Mouse (Mus musculus): ENCODE results near the gene Med12. TPM values are rescaled to one million over a fixed set of nuclear protein-coding genes. Genes with fewer than 3 reads are reported as not detected.

Med12 gene
- polyA plus RNA-seq, 1 experiment = 47.1 TPM

DNA sequence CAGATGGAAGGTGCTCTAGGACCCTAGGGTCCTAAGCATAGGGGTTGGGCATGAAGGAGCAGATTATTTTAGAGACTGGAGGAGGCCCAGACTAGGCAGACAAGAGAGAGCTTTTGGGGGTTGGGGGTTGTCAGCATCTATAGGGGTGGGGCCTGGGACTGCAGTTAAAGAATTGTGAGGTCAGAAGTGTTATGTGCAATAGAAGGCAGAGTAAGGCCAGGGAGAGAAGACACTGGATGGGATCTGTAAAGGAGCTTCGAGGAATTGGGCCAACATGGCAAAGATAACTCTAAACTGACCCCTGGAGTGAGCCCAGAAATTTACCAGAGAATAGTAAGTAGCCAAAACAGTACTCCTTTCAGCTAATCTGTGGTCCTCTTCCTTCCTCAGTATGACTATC is 9.9 kb upstream of the Med12 start, which contains the start of gene Gm614:
Gene Gm614, minus strand, starts transcription at position 101 of the 400 bp plus-strand sequence.
- Histone ChIP-seq H3K4me1 (ENCODE audit: control insufficient read depth, insufficient read depth, low read length) (no peaks in the 10 kb centered on the region), H3K27ac (ENCODE audit: control insufficient read depth, insufficient read depth, low read depth, low read length) (peak within 1 kb of the TSS; percentile 74), H3K27me3 (ENCODE audit: control insufficient read depth, insufficient read depth, low read length) (no peaks in the 10 kb centered on the region), H3K4me3 (ENCODE audit: control insufficient read depth, low read depth, low read length) (peak within 1 kb of the TSS; percentile 73), H3K36me3 (ENCODE audit: control insufficient read depth, insufficient read depth, low read length) (no peaks in the 10 kb centered on the region)
- TF ChIP-seq CTCF (IDR thresholded peaks at IDR 0.05; ENCODE audit: control insufficient read depth, insufficient read depth, insufficient replicate concordance, low read depth, low read length) (no peak), POLR2A (IDR thresholded peaks at IDR 0.05; ENCODE audit: control insufficient read depth, low read depth, low read length) (no peak)

DNA sequence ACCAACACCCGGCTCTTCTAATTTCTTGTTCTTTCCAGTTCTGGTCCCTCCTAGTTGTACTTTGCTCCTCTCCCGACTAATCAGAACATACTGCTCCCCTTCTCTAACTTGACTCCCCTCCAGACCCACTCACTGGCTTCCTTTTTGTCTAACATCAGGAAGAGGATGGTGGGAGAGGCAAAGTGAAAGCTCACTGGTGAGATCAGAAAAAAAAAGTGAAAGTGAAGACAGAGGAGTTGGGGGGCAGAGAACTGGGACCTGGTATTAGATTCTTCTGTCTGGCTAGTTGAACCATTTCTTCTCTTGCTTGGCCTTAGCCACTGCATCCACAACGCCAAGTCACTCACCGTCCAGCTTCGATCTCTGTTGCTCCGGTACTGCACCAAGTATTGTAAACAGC is 7.2 kb upstream of the Med12 start:
- no peaks in the 10 kb centered on the region for H3K36me3 ChIP-seq (ENCODE audit: control insufficient read depth, insufficient read depth, low read length)
- TF ChIP-seq POLR2A (IDR thresholded peaks at IDR 0.05; ENCODE audit: control insufficient read depth, low read depth, low read length) (no peak), CTCF (IDR thresholded peaks at IDR 0.05; ENCODE audit: control insufficient read depth, insufficient read depth, insufficient replicate concordance, low read depth, low read length) (no peak)
- no peaks in the 10 kb centered on the region for H3K27me3 ChIP-seq (ENCODE audit: control insufficient read depth, insufficient read depth, low read length)
- H3K27ac ChIP-seq (ENCODE audit: control insufficient read depth, insufficient read depth, low read depth, low read length) = no peak overlapping the region
- H3K4me1 ChIP-seq (ENCODE audit: control insufficient read depth, insufficient read depth, low read length) = no peaks in the 10 kb centered on the region
- H3K4me3 ChIP-seq (ENCODE audit: control insufficient read depth, low read depth, low read length) = no peak overlapping the region

GRCm38 (mm10) chrX:101268025-101268754 is 5.6 kb upstream of the Med12 start, which contains the start of gene Il2rg:
Il2rg (minus strand) TSS chrX:101268255.
- Histone ChIP-seq H3K4me1 (ENCODE audit: control insufficient read depth, insufficient read depth, low read length) (no peaks in the 10 kb centered on the region), H3K4me3 (ENCODE audit: control insufficient read depth, low read depth, low read length) (no peak within 1 kb of the TSS), H3K27me3 (ENCODE audit: control insufficient read depth, insufficient read depth, low read length) (no peaks in the 10 kb centered on the region), H3K36me3 (ENCODE audit: control insufficient read depth, insufficient read depth, low read length) (no peaks in the 10 kb centered on the region), H3K27ac (ENCODE audit: control insufficient read depth, insufficient read depth, low read depth, low read length) (no peak within 1 kb of the TSS)
- no peak for TF ChIP-seq POLR2A (IDR thresholded peaks at IDR 0.05; ENCODE audit: control insufficient read depth, low read depth, low read length)
- TF ChIP-seq CTCF (IDR thresholded peaks at IDR 0.05; ENCODE audit: control insufficient read depth, insufficient read depth, insufficient replicate concordance, low read depth, low read length) = no peak

GRCm38 (mm10) chrX:101268755-101269124 is 5.1 kb upstream of the Med12 start, which contains the start of gene Gm20489:
Gm20489 (minus strand) TSS chrX:101269023.
- no peaks in the 10 kb centered on the region for H3K27me3 ChIP-seq (ENCODE audit: control insufficient read depth, insufficient read depth, low read length)
- TF ChIP-seq POLR2A (IDR thresholded peaks at IDR 0.05; ENCODE audit: control insufficient read depth, low read depth, low read length) = no peak
- TF ChIP-seq CTCF (IDR thresholded peaks at IDR 0.05; ENCODE audit: control insufficient read depth, insufficient read depth, insufficient replicate concordance, low read depth, low read length) = no peak
- no peak within 1 kb of the TSS for H3K4me3 ChIP-seq (ENCODE audit: control insufficient read depth, low read depth, low read length)
- H3K4me1 ChIP-seq (ENCODE audit: control insufficient read depth, insufficient read depth, low read length) = no peaks in the 10 kb centered on the region
- H3K36me3 ChIP-seq (ENCODE audit: control insufficient read depth, insufficient read depth, low read length) = no peaks in the 10 kb centered on the region
- no peak within 1 kb of the TSS for H3K27ac ChIP-seq (ENCODE audit: control insufficient read depth, insufficient read depth, low read depth, low read length)

GRCm38 (mm10) chrX:101273410-101273809 is 420 bp upstream of the Med12 start:
- H3K27ac ChIP-seq (ENCODE audit: control insufficient read depth, insufficient read depth, low read depth, low read length) = peak overlapping the region; percentile 33; the same call in 1 of the 2 replicates
- peak overlapping the region; percentile 86 for H3K4me3 ChIP-seq (ENCODE audit: control insufficient read depth, low read depth, low read length)
- H3K4me1 ChIP-seq (ENCODE audit: control insufficient read depth, insufficient read depth, low read length) = peaks cover 2% of the 10 kb centered on the region
- no peaks in the 10 kb centered on the region for H3K36me3 ChIP-seq (ENCODE audit: control insufficient read depth, insufficient read depth, low read length)
- TF ChIP-seq CTCF (IDR thresholded peaks at IDR 0.05; ENCODE audit: control insufficient read depth, insufficient read depth, insufficient replicate concordance, low read depth, low read length) (no peak), POLR2A (IDR thresholded peaks at IDR 0.05; ENCODE audit: control insufficient read depth, low read depth, low read length) (no peak)
- no peaks in the 10 kb centered on the region for H3K27me3 ChIP-seq (ENCODE audit: control insufficient read depth, insufficient read depth, low read length)

GRCm38 (mm10) chrX:101282813-101283212 is 9.0 kb downstream of the Med12 start:
- H3K27ac ChIP-seq (ENCODE audit: control insufficient read depth, insufficient read depth, low read depth, low read length) = no peak overlapping the region
- H3K4me3 ChIP-seq (ENCODE audit: control insufficient read depth, low read depth, low read length) = no peak overlapping the region
- TF ChIP-seq POLR2A (IDR thresholded peaks at IDR 0.05; ENCODE audit: control insufficient read depth, low read depth, low read length) = no peak
- no peaks in the 10 kb centered on the region for H3K36me3 ChIP-seq (ENCODE audit: control insufficient read depth, insufficient read depth, low read length)
- H3K4me1 ChIP-seq (ENCODE audit: control insufficient read depth, insufficient read depth, low read length) = no peaks in the 10 kb centered on the region; the same call in 1 of the 2 replicates
- no peaks in the 10 kb centered on the region for H3K27me3 ChIP-seq (ENCODE audit: control insufficient read depth, insufficient read depth, low read length)

- Histone ChIP-seq H3K4me1 (ENCODE audit: control insufficient read depth, insufficient read depth, low read length) (no peaks in the 10 kb centered on the region; the same call in 1 of the 2 replicates), H3K36me3 (ENCODE audit: control insufficient read depth, insufficient read depth, low read length) (no peaks in the 10 kb centered on the region), H3K27ac (ENCODE audit: control insufficient read depth, insufficient read depth, low read depth, low read length) (no peak overlapping the region), H3K4me3 (ENCODE audit: control insufficient read depth, low read depth, low read length) (no peak overlapping the region), H3K27me3 (ENCODE audit: control insufficient read depth, insufficient read depth, low read length) (no peaks in the 10 kb centered on the region)
- TF ChIP-seq CTCF (IDR thresholded peaks at IDR 0.05; ENCODE audit: control insufficient read depth, insufficient read depth, insufficient replicate concordance, low read depth, low read length) = peak; percentile 49; the same call in 1 of the 2 replicates
- TF ChIP-seq POLR2A (IDR thresholded peaks at IDR 0.05; ENCODE audit: control insufficient read depth, low read depth, low read length) = no peak
Observed at GRCm38 (mm10) chrX:101285534-101285933, 11.7 kb downstream of the Med12 start.

All from testis, adult 2 months (tissue).